Mouse (Mus musculus) thymus, postnatal 25 days (tissue): ENCODE measurements around the gene Iqcn.

ENCODE experiments used
- DNase-seq: peaks from one replicate; pipeline ENCODE4 v3.0.0; 2022

The Iqcn gene

DNA sequence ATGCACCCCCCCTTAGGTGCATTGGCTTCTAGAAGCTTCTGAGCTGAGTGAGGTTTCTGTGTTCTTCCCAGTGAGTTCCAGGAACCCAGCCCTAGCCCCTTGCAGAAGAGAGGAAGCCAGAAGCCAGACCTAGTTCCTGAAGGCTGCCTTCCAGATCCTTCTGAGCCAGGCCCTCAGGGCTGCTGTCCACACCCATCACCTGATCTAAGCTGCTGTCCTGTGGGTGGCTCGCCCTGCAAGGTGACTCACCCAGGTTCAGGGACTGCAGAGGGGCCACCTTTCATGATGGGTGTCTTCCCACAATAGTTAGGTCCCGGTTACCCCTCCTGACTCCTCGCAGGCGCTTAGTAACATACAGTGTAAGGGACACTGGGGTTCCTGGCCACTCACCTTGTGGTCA, 23.9 kb upstream of the Iqcn start:
- DNase-seq = no peak

DNA sequence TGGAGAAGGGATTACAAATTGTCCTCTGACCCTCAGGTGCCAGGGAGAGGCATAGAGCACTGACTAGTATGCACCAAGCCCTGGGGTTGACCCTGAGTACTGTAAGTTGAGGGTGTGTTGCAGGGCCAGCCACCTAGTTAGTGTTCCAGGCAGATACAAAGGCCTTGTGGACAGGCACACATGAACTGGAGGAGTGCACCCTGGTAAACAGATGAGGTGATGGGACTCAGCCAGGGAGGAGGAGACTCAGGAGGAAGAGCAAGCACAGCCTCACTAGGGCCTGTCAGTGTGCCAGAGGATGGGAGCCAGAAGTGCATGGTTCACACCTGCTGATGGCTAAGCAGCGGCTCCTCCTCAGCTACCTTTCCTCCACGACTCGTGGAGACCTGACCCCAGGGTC, 23.2 kb upstream of the Iqcn start:
- no peak for DNase-seq

DNA sequence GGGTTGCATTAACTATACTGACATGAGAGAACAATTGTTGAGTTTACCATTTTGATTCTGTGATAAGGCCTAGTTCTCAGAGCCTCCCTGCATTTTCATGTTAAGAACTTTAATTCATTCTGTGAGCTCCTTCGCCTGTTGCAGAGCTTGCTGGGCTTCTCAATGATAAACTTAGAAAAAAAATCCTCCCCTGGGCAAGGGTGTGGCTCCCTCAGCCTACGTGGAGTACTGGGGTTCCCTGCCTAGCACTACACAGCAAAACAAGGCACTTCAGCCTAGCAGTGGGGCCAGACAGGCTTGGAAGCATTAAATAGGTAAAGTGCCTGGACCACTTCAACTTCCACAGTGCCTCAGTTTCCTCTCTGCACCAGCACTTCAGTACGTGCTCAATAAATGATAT, 21.8 kb upstream of the Iqcn start:
- DNase-seq = no peak

DNA sequence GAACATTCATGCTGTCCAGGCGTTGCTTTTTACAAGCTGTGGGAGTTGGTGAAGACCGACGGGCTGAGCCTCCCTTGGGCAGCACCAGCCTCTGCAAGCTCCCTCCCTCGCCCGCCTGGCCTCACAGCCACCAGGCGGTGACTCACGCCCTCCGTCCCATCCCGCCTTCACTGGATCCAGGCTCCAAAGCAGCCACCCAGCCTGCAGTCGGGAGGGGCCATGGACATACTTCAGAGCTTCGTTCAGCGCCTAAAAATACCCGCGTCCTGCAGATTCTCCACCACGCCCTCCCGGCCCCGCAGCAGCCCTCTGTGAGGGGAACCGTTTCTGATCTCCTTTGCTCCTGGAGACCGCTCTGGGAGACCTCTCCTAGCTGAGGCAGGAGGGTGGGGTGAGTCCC, 21.1 kb upstream of the Iqcn start:
- no peak for DNase-seq

DNA sequence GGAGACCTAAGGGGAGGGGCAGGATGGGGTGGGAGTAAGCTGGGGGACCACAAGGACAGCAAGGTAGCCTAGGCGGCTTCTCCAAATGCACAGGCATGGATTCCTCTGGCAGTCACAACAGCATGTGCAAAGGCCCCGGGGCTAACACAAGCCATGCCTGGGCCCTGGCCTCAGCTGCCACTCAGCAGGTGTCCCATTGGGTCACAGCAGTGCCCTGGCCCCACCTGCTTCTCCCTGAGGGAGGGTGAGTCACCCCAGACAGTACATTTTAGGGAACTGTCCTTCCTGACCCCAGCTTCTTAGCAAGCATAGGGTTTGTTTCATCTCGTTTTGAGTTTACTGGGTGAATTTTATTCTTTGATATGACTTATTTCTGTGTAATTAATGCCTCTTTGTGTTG, 20.6 kb upstream of the Iqcn start:
- no peak for DNase-seq

DNA sequence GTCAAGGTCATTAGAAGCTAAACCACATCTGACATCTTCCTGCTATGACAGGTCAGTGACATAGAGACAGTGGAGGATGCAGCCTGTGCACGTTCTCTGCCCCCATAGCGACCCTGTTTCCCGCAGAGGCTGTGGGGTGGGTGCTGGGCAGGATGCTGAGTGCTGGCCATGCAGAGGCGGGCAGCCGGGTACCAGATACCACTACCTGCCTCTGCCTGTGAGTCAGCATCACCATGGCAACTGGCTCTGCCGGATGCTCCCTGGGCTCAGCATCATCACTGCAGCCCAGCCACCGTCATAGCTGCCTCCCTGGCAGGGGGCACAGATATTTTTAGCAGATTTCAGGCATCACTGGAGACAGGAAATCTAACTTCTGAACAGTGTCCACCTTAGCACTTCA, 19.0 kb upstream of the Iqcn start:
- no peak for DNase-seq

DNA sequence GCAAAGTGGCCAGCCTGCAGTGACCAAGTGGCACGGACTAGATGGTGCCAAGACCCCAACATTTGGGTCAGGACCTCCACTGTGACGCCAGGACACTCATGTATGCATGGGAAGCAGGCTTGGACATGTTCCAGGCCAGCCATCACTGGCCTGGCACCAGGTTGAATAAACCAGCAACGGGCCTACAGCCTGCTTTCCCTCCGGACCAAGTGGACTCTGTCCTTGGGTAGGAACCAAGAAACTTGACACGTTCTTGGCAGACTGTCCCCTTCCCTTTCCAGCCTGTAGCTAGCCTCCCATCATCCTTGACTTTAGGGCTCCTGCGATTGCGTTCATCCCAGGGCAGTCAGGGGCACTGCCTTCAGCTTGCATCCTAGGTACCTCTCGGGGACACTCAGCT, 15.7 kb upstream of the Iqcn start:
- no peak for DNase-seq

DNA sequence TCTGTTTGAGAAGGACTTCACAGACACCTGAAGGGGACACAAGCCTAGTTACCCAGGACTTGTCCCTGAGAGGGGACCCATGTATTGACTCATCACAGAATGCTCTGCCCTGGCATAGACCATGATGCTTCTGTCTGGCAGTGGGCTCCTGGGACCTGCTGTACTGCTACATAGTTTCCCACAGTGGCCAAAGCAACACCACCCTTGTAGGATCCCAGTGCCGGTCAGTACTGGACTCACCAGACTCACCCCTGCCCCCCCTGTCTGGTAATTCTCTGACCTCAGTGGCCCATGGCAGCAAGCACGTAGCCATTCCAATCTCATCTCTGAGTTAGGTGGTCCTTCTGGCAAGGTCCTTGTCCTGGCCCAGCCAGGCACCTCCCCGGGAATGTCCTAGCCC, 15.1 kb upstream of the Iqcn start:
- DNase-seq = no peak

DNA sequence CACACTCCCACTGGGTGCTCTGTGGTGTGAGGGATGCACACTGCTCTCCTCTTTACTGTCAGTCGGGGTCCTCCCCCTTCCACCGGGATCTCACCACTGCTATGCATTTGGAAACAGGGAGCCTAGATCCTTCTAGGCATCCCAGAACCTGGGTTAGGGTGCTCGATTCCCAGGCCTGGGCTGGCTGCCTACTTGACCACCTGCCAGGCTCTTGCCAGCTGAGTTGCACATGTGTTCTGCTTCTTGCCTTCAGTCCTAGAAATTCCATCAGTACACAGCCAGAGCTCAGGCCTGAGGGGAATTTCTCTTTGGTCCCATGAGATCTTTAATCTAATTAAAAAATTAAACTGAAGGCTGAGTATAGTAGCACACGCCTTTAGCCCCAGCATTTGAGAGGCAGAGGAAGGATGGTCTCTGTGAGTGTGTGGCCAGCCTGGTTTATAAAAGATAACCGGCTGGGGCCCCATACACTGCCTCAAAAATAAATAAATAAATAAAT, 13.3 kb upstream of the Iqcn start:
- DNase-seq = no peak

DNA sequence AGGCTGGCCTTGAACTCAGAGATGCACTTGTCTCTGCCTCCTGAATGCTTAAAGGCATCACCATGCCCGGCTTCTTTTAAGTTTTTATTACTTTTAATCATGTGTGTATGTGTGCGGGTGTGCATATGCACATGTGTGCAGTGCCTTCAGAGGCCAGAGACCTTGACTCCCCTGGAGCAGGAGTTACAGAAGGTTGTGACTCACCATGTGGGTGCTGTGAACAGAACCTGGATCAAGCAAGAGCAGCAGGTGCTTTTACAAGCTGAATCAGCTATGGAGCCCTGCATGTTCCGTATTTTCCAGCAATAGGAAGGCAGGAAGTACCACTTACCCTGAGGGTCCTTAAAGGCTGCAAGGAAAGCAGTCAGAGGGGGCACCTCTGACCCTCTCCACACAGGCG, 12.0 kb upstream of the Iqcn start:
- no peak for DNase-seq

DNA sequence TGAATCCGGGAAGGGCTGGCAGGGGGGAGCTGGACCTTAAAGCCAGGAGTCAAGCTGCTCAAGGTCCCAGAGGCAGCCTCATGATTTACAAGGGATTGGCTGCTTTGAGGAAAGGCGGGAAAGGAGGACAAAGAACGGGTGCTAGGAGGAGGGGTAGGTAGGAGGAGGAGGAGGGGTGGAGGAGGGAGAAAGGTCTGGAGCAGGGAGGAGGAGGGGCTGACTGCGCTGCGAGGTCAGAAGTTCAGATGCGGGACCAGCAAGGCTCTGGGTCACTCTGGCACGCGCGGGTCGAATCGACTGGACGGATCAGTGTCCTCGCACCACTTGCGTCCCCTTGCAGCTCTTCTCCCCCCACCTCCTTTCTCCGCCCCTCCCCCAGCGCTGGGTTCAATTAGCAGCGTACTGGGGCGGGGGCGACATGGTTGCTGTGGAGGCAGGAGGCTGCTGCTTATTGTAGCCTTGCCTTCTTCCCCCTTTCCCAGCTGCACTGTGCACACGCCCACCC, 11.5 kb upstream of the Iqcn start:
- no peak for DNase-seq

DNA sequence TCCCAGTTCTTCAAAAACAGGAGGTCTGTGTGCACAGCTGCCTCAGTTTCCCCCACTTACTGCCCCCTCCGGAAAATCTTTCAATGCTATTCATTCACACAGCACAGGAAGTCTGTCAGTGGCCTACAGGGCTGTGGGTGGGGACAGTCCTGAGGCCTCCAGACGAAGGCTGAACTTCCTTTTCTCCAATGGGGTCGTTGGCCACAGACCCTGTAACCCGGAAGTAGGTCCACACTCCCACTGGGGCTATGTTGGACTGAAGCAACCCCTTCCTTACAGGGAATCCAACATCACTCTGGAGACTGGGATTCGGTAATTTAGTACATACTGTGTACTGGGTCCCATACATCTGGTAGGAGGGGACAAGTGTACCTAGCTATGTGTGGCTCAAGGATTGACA, 9.6 kb upstream of the Iqcn start:
- peak; percentile 45 for DNase-seq

DNA sequence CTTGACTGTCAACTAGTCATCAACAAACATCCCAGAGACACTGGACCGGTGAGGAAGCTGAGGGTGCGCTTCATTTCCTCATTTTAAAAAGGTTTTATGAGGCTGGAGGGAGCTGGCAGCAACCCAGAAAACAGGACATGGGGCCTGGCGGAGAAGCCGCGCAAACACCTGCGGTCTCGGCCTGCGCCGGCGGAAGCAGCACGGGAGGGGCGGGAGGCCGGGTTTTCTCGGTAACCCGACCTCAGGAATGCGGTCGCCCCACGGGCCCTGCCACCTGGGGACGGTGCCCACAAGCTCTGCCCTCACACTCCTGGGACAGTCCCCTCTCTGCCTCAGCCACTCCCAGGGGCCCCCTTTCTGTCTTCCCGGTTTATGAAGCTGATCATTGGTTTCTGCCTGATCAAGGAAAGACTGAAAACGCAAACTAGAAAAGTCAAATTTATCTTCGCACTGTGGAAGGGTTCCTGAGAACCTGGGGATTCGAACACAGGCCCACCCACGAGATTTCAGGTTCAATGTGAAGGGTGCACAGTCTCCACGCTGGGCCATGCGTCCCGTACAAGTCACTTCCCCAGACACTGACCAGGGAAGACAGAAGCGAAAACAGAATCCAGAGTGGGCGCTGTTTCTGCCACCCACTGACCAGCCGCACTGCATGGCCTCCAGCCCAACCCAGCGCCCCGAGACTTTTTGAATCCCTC, 7.8 kb upstream of the Iqcn start:
- DNase-seq = peak; percentile 90

DNA sequence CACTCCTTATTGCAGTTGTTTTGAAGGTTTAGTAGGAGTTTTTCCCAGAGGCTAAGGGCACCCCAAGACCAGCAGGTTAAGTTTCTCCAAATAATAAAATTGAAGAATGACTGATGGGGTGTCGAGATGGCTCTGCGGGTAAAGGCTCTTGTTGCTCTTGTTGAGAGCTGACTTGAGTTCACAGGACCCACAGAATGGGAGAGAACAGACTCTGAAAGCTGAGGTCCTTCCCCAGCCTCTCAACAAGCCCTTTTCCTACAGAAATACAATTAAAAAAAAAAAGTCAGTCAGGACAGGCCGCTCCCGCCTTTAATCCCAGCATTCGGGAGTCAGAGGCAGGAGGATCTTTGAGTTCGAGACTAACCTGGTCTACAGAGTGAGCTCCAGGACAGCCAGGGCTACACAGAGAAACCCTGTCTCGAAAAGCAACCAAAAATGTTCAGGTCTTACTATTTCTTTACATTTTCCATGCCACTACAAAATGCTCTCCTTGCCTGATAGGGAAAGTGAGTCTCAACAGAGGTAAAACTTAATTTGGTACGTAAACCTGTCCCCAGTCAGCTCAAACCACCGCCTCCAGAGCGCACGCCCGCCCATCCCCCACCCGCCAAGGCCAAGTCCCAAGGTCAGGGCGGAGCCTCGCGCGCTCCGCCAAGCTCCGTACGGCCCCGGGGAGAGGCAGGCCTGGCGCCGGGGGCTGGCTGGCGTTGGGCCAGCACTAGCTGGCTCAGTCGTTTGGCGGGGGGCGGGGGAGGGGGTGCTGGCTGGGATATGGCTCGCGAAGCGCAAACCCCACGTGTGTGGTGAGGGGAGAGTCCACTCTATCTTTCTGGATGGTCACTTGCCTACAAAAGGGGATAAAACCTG, 7.0 kb upstream of the Iqcn start:
- DNase-seq = peak; percentile 83

DNA sequence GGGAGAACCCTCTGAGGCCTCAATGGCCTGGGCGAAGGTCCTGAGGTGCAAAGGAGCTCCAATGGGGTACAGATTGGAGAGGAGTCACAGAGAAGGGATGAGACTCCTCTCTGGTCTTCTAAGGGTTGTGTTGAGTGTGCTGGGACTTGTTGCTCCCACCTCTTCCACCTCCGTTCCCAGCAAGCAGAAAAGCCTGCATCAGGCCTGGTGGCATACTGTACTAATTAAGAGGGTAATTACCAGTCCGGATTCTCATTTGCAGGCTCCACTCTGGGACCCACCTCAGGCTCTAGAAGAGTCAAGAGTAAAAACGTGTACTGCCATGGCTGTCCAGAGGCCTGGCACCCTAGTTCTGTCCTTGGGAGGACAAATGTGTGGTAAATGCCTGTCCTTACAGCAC, 6.3 kb upstream of the Iqcn start:
- peak; percentile 30 for DNase-seq

DNA sequence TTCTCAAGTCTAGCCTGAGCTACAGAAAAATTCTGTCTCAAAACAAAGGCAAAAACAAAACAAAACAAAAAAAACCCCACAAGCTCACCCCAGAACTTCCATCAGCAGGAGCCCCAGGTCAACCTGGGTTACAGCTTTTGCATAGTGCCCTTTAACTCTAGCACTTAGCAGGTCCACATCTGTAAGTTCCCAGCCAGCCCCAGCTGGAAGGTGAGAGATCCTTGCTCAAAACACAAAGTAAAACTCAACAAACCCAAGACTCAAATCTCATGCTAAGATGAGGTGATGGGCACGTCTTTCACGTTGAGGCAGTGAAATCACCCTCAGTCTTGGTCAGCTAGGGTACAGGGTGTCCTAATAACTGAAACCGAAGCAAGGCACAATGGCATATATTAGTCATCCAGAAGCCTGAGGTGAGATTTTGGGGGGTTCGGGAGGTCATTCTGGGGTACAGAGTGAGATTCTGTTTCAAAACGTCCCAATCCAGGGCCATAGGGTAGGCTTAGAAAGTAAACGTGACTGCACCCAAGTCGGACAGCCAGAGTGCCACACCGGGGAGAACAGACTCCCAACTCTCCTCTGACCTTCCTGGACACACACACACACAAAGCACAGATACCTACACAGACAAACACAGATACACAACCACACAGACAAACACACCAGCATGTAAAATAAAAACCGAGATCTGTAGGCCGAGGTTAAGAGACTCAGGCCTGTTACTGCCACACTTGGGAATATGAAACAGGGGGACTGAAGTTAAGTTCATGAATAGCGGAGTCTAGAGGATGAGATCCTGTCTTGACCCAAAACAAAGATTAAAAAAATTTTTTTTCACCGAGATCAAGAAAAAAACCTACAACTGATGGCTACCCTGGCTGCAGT, 5.6 kb upstream of the Iqcn start:
- DNase-seq = peak; percentile 33

DNA sequence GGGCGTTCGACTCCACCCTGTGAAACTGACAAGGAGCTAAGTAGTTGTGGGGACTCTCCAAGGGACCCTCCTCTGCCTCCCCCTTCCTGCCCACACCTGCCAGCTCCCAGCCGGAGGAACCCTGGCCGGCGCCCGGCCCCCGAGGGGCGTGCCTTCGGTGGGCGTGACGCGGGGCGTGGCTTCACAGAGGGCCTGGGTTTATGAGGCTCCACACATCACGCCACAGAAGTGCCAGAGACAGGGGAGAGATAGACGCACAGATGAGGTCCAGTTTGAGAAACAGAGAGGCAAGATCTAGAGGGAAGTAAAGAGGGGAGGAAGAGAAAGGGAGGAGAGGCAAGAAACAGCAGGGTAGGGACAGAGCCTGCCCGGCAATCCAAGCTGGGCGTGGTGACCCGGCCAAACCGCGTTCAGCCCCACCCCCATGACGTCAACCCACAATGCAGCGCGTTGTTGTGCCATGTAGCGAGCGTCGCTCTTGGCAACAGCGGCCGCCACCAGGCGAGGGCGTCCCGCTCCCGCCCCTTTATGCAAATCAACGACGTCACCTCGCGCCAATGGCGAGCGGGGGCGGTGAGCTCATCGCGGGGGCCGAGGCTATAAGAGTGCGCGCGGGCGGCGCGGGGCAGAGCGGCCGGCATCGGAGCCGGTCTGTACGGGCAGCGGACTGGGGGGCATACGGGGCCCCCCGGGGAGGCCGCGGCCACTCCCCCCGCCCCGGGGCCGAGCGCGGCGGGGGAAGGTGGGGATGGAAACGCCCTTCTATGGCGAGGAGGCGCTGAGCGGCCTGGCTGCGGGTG, 4.7 kb upstream of the Iqcn start, which contains the start of gene Jund:
Gene Jund (plus strand): TSS at position 640 of the 800 bp plus-strand sequence.
- DNase-seq = peak; percentile 100

DNA sequence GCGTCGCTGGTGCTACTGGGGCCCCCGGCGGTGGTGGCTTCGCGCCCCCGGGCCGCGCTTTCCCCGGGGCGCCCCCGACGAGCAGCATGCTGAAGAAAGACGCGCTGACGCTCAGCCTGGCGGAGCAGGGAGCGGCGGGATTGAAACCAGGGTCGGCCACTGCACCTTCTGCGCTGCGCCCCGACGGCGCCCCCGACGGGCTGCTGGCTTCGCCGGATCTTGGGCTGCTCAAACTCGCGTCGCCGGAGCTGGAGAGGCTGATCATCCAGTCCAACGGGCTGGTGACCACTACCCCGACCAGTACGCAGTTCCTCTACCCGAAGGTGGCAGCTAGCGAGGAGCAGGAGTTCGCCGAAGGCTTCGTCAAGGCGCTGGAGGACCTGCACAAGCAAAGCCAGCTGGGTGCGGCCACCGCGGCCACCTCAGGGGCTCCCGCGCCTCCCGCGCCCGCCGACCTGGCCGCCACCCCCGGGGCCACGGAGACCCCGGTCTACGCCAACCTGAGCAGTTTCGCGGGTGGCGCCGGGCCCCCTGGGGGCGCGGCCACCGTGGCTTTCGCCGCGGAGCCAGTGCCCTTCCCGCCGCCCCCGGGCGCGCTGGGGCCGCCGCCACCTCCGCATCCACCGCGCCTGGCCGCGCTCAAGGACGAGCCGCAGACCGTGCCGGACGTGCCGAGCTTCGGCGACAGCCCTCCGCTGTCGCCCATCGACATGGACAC, 4.0 kb upstream of the Iqcn start:
- peak; percentile 74 for DNase-seq

DNA sequence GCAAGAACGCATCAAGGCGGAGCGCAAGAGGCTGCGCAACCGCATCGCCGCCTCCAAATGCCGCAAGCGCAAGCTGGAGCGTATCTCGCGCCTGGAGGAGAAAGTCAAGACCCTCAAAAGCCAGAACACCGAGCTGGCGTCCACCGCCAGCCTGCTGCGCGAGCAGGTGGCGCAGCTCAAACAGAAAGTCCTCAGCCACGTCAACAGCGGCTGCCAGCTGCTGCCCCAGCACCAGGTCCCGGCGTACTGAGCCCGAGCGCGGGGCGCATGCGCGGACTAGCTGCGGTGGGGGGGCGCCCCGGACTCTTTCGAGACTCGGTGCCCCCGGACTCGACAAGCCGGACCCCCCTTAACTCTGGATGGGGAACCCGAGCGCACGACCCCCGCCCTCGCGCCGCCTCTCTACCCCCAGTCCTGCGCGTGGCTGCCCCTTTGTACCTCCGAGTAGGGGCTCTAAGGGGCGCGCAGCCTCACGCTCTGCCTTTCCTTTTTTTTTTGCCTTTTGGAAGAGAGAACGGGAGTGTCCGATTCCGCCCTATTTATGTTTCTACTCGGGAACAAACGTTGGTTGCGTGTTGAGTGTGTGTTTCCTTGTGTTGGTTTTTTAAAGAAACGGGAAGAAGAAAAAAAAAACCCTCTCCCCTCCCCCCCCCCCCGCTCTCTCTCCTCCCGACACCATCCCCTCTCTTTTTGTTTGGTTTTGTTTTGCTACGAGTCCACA, 3.3 kb upstream of the Iqcn start:
- peak; percentile 89 for DNase-seq

DNA sequence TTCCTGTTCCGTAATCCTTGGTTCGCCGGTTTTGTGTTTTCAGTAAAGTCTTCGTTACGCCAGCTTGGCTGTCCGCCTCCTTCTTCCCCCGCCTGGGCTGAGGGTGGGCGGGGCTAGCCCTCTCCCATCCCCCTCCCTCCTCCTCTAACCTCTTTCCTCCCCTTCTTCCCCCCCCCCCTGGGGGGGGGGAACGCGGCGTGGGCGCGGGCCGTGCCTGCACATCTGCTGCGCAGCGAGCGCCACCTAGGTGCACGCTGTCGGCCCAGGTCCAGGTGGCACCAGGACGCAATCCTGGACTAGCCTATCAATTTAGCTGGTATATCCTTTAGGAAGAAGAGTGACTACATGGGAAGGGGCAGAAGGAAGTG, 2.7 kb upstream of the Iqcn start:
- DNase-seq = peak; percentile 94
